Mouse (Mus musculus) embryonic fibroblast, embryonic 13.5 days (primary cell): ENCODE measurements around the gene Kctd19.

Experiments used
- CTCF ChIP-seq: IDR thresholded peaks from 2 replicates; pipeline ENCODE4 v1.5.1; 2011; ENCODE audit warnings: mild to moderate bottlenecking, control low read depth, low read length, moderate library complexity, borderline replicate concordance; ENCODE audit not compliant: insufficient read depth
- POLR2A ChIP-seq: IDR thresholded peaks from 2 replicates; pipeline ENCODE4 v1.6.1; 2011; ENCODE audit warnings: low read depth, mild to moderate bottlenecking, control low read depth, low read length, moderate library complexity

GRCm38 (mm10) chr8:105338992-105339391, 74.3 kb downstream of the Kctd19 start:
- TF ChIP-seq POLR2A (no peak), CTCF (no peak)
